Mouse (Mus musculus): Measurements from ENCODE around the gene Ftsj3.

Gene Ftsj3

GRCm38 (mm10) chr11:106255685-106256451 is at the start of gene Ftsj3, which contains the start of gene Psmc5:
TSS of gene Ftsj3 (minus strand) at chr11:106256079.
TSS of gene Psmc5 (plus strand) at chr11:106256154.
- DNase-seq (ENCODE audit: low read depth in 1 of 2, low spot score in 2 of 2) = peak; percentile 90 to 95

- peak in 1 of 2 experiments; percentile 38 for DNase-seq (ENCODE audit: low read depth in 1 of 2, low spot score in 2 of 2)
Observed at GRCm38 (mm10) chr11:106305348-106306064, 49.6 kb upstream of the Ftsj3 start.

GRCm38 (mm10) chr11:106302634-106303033 is 46.8 kb upstream of the Ftsj3 start:
- DNase-seq (ENCODE audit: low read depth in 1 of 2, low spot score in 2 of 2) = peak in 1 of 2 experiments; percentile 37

- DNase-seq (ENCODE audit: low read depth in 1 of 2, low spot score in 2 of 2) = no peak
Observed at GRCm38 (mm10) chr11:106301765-106302164, 45.9 kb upstream of the Ftsj3 start, which contains the start of gene Gh. TSS of gene Gh (minus strand) at chr11:106301865.

GRCm38 (mm10) chr11:106291861-106292260 is 36.0 kb upstream of the Ftsj3 start:
- no peak for DNase-seq (ENCODE audit: low read depth in 1 of 2, low spot score in 2 of 2)

- DNase-seq (ENCODE audit: low read depth in 1 of 2, low spot score in 2 of 2) = no peak
Observed at GRCm38 (mm10) chr11:106290376-106290775, 34.5 kb upstream of the Ftsj3 start.

- no peak for DNase-seq (ENCODE audit: low read depth in 1 of 2, low spot score in 2 of 2)
Observed at GRCm38 (mm10) chr11:106289369-106289768, 33.5 kb upstream of the Ftsj3 start.

GRCm38 (mm10) chr11:106286987-106287386 is 31.1 kb upstream of the Ftsj3 start:
- no peak for DNase-seq (ENCODE audit: low read depth in 1 of 2, low spot score in 2 of 2)

- DNase-seq (ENCODE audit: low read depth in 1 of 2, low spot score in 2 of 2) = no peak
Observed at GRCm38 (mm10) chr11:106286206-106286605, 30.3 kb upstream of the Ftsj3 start.

- DNase-seq (ENCODE audit: low read depth in 1 of 2, low spot score in 2 of 2) = no peak
Observed at GRCm38 (mm10) chr11:106284126-106284525, 28.2 kb upstream of the Ftsj3 start.

GRCm38 (mm10) chr11:106283371-106283770 is 27.5 kb upstream of the Ftsj3 start:
- DNase-seq (ENCODE audit: low read depth in 1 of 2, low spot score in 2 of 2) = no peak

- no peak for DNase-seq (ENCODE audit: low read depth in 1 of 2, low spot score in 2 of 2)
Observed at GRCm38 (mm10) chr11:106282452-106282851, 26.6 kb upstream of the Ftsj3 start.

GRCm38 (mm10) chr11:106276454-106276853 is 20.6 kb upstream of the Ftsj3 start, which contains the start of gene Tcam1:
TSS of gene Tcam1 (plus strand) at chr11:106276672.
- DNase-seq (ENCODE audit: low read depth in 1 of 2, low spot score in 2 of 2) = peak; percentile 81 to 94

GRCm38 (mm10) chr11:106274971-106275411 is 19.1 kb upstream of the Ftsj3 start:
- DNase-seq (ENCODE audit: low read depth in 1 of 2, low spot score in 2 of 2) = no peak

- no peak for DNase-seq (ENCODE audit: low read depth in 1 of 2, low spot score in 2 of 2)
Observed at GRCm38 (mm10) chr11:106274374-106274773, 18.5 kb upstream of the Ftsj3 start.

GRCm38 (mm10) chr11:106273811-106274210 is 17.9 kb upstream of the Ftsj3 start:
- DNase-seq (ENCODE audit: low read depth in 1 of 2, low spot score in 2 of 2) = no peak

GRCm38 (mm10) chr11:106273311-106273684 is 17.4 kb upstream of the Ftsj3 start:
- no peak for DNase-seq (ENCODE audit: low read depth in 1 of 2, low spot score in 2 of 2)

- DNase-seq (ENCODE audit: low read depth in 1 of 2, low spot score in 2 of 2) = peak; percentile 98 to 99
Observed at GRCm38 (mm10) chr11:106272644-106273310, 16.9 kb upstream of the Ftsj3 start, which contains the start of gene Smarcd2. TSS of gene Smarcd2 (minus strand) at chr11:106272972.

GRCm38 (mm10) chr11:106271794-106272643 is 16.1 kb upstream of the Ftsj3 start:
- peak in 1 of 2 experiments; percentile 19 for DNase-seq (ENCODE audit: low read depth in 1 of 2, low spot score in 2 of 2)

GRCm38 (mm10) chr11:106271131-106271793 is 15.4 kb upstream of the Ftsj3 start:
- DNase-seq (ENCODE audit: low read depth in 1 of 2, low spot score in 2 of 2) = no peak

Data from monocyte, adult 2 months (primary cell).